Mouse (Mus musculus): ENCODE measurements around the gene Calm2. TPM values are rescaled to one million over a fixed set of nuclear protein-coding genes. Genes with fewer than 3 reads are reported as not detected.

Calm2 gene
- polyA plus RNA-seq, 1 experiment from 2014 or later = 1,603 TPM

GRCm38 (mm10) chr17:87433929-87434328 is 12.8 kb downstream of the Calm2 start:
- Histone ChIP-seq H3K27ac (ENCODE audit: low read depth, low read length) (no peak overlapping the region), H3K4me2 (ENCODE audit: low read depth) (no peak overlapping the region), H3K27me3 (ENCODE audit: control insufficient read depth, insufficient read depth, low read length) (no peaks in the 10 kb centered on the region), H3K9ac (ENCODE audit: low read length) (no peak overlapping the region), H3K9me3 (ENCODE audit: control insufficient read depth, low read length) (no peaks in the 10 kb centered on the region), H3K4me3 (ENCODE audit: low read depth, low read length) (no peak overlapping the region), H3K36me3 (ENCODE audit: control insufficient read depth, insufficient read depth, low read length) (0 out of 2 replicates have a peak, but pooled peaks cover 4% of the 10 kb centered on the region), H3K4me1 (ENCODE audit: control insufficient read depth, insufficient read depth, low read length) (no peaks in the 10 kb centered on the region)
- no peak for DNase-seq (ENCODE audit: low spot score)
- WGBS = 96% methylated on average over 3 of the region's 3 CpGs
- ATAC-seq (ENCODE audit: insufficient read depth, low FRiP score, low TSS enrichment) = no peak

- DNase-seq (ENCODE audit: low spot score) = no peak
- no peak overlapping the region for H3K4me2 ChIP-seq (ENCODE audit: low read depth)
- H3K9ac ChIP-seq (ENCODE audit: low read length) = no peak overlapping the region
- no peaks in the 10 kb centered on the region for H3K27me3 ChIP-seq (ENCODE audit: control insufficient read depth, insufficient read depth, low read length)
- no peak for ATAC-seq (ENCODE audit: insufficient read depth, low FRiP score, low TSS enrichment)
- H3K36me3 ChIP-seq (ENCODE audit: control insufficient read depth, insufficient read depth, low read length) = 0 out of 2 replicates have a peak, but pooled peaks cover 4% of the 10 kb centered on the region
- no peak overlapping the region for H3K27ac ChIP-seq (ENCODE audit: low read depth, low read length)
- H3K4me1 ChIP-seq (ENCODE audit: control insufficient read depth, insufficient read depth, low read length) = no peaks in the 10 kb centered on the region
- 97% methylated on average over 5 of the region's 5 CpGs for WGBS
- no peaks in the 10 kb centered on the region for H3K9me3 ChIP-seq (ENCODE audit: control insufficient read depth, low read length)
- H3K4me3 ChIP-seq (ENCODE audit: low read depth, low read length) = no peak overlapping the region
These were observed 14.0 kb downstream of the Calm2 start for GRCm38 (mm10) chr17:87432743-87433142.

GRCm38 (mm10) chr17:87432314-87432713 is 14.4 kb downstream of the Calm2 start:
- DNase-seq (ENCODE audit: low spot score) (no peak), ATAC-seq (ENCODE audit: insufficient read depth, low FRiP score, low TSS enrichment) (no peak)
- H3K4me1 ChIP-seq (ENCODE audit: control insufficient read depth, insufficient read depth, low read length) = no peaks in the 10 kb centered on the region
- H3K4me2 ChIP-seq (ENCODE audit: low read depth) = no peak overlapping the region
- H3K27me3 ChIP-seq (ENCODE audit: control insufficient read depth, insufficient read depth, low read length) = no peaks in the 10 kb centered on the region
- H3K9ac ChIP-seq (ENCODE audit: low read length) = no peak overlapping the region
- no peaks in the 10 kb centered on the region for H3K9me3 ChIP-seq (ENCODE audit: control insufficient read depth, low read length)
- no peak overlapping the region for H3K27ac ChIP-seq (ENCODE audit: low read depth, low read length)
- H3K4me3 ChIP-seq (ENCODE audit: low read depth, low read length) = no peak overlapping the region
- 0 out of 2 replicates have a peak, but pooled peaks cover 4% of the 10 kb centered on the region for H3K36me3 ChIP-seq (ENCODE audit: control insufficient read depth, insufficient read depth, low read length)

GRCm38 (mm10) chr17:87429431-87429830 is 17.3 kb downstream of the Calm2 start:
- 0 out of 2 replicates have a peak, but pooled peaks cover 4% of the 10 kb centered on the region for H3K36me3 ChIP-seq (ENCODE audit: control insufficient read depth, insufficient read depth, low read length)
- no peak overlapping the region for H3K4me2 ChIP-seq (ENCODE audit: low read depth)
- no peaks in the 10 kb centered on the region for H3K4me1 ChIP-seq (ENCODE audit: control insufficient read depth, insufficient read depth, low read length)
- no peaks in the 10 kb centered on the region for H3K9me3 ChIP-seq (ENCODE audit: control insufficient read depth, low read length)
- WGBS = 86% methylated on average over 3 of the region's 3 CpGs
- H3K9ac ChIP-seq (ENCODE audit: low read length) = no peak overlapping the region
- H3K4me3 ChIP-seq (ENCODE audit: low read depth, low read length) = no peak overlapping the region
- DNase-seq (ENCODE audit: low spot score) = no peak
- H3K27me3 ChIP-seq (ENCODE audit: control insufficient read depth, insufficient read depth, low read length) = no peaks in the 10 kb centered on the region
- H3K27ac ChIP-seq (ENCODE audit: low read depth, low read length) = no peak overlapping the region
- no peak for ATAC-seq (ENCODE audit: insufficient read depth, low FRiP score, low TSS enrichment)

- no peaks in the 10 kb centered on the region for H3K9me3 ChIP-seq (ENCODE audit: control insufficient read depth, low read length)
- no peak within 1 kb of the TSS for H3K4me3 ChIP-seq (ENCODE audit: low read depth, low read length)
- DNase-seq (ENCODE audit: low spot score) (no peak), ATAC-seq (ENCODE audit: insufficient read depth, low FRiP score, low TSS enrichment) (no peak)
- H3K27me3 ChIP-seq (ENCODE audit: control insufficient read depth, insufficient read depth, low read length) = no peaks in the 10 kb centered on the region
- H3K27ac ChIP-seq (ENCODE audit: low read depth, low read length) = no peak within 1 kb of the TSS
- no peaks in the 10 kb centered on the region for H3K4me1 ChIP-seq (ENCODE audit: control insufficient read depth, insufficient read depth, low read length)
- WGBS = 57% methylated on average over 24 of the region's 24 CpGs
- 0 out of 2 replicates have a peak, but pooled peaks cover 2% of the 10 kb centered on the region for H3K36me3 ChIP-seq (ENCODE audit: control insufficient read depth, insufficient read depth, low read length)
- no peak within 1 kb of the TSS for H3K9ac ChIP-seq (ENCODE audit: low read length)
- H3K4me2 ChIP-seq (ENCODE audit: low read depth) = no peak within 1 kb of the TSS
These were observed 19.2 kb downstream of the Calm2 start, which contains the start of gene Stpg4 for GRCm38 (mm10) chr17:87427511-87427910. Gene Stpg4, minus strand, starts transcription at chr17:87427741.

- no peaks in the 10 kb centered on the region for H3K9me3 ChIP-seq (ENCODE audit: control insufficient read depth, low read length)
- ATAC-seq (ENCODE audit: insufficient read depth, low FRiP score, low TSS enrichment) (no peak), DNase-seq (ENCODE audit: low spot score) (no peak)
- H3K36me3 ChIP-seq (ENCODE audit: control insufficient read depth, insufficient read depth, low read length) = no peaks in the 10 kb centered on the region; the same call in 1 of the 2 replicates
- no peak overlapping the region for H3K4me3 ChIP-seq (ENCODE audit: low read depth, low read length)
- no peak overlapping the region for H3K4me2 ChIP-seq (ENCODE audit: low read depth)
- no peak overlapping the region for H3K27ac ChIP-seq (ENCODE audit: low read depth, low read length)
- H3K4me1 ChIP-seq (ENCODE audit: control insufficient read depth, insufficient read depth, low read length) = no peaks in the 10 kb centered on the region
- no peak overlapping the region for H3K9ac ChIP-seq (ENCODE audit: low read length)
- 84% methylated on average over 7 of the region's 7 CpGs for WGBS
- no peaks in the 10 kb centered on the region for H3K27me3 ChIP-seq (ENCODE audit: control insufficient read depth, insufficient read depth, low read length)
These were observed 28.7 kb downstream of the Calm2 start for GRCm38 (mm10) chr17:87418082-87418481.

- Histone ChIP-seq H3K27me3 (ENCODE audit: control insufficient read depth, insufficient read depth, low read length) (no peaks in the 10 kb centered on the region), H3K4me3 (ENCODE audit: low read depth, low read length) (no peak overlapping the region), H3K27ac (ENCODE audit: low read depth, low read length) (no peak overlapping the region), H3K4me1 (ENCODE audit: control insufficient read depth, insufficient read depth, low read length) (no peaks in the 10 kb centered on the region), H3K9ac (ENCODE audit: low read length) (no peak overlapping the region), H3K9me3 (ENCODE audit: control insufficient read depth, low read length) (no peaks in the 10 kb centered on the region), H3K4me2 (ENCODE audit: low read depth) (no peak overlapping the region), H3K36me3 (ENCODE audit: control insufficient read depth, insufficient read depth, low read length) (no peaks in the 10 kb centered on the region)
- no peak for ATAC-seq (ENCODE audit: insufficient read depth, low FRiP score, low TSS enrichment)
- WGBS = 78% methylated on average over 4 of the region's 4 CpGs
- no peak for DNase-seq (ENCODE audit: low spot score)
These were observed 40.1 kb downstream of the Calm2 start for GRCm38 (mm10) chr17:87406646-87407045.

- DNase-seq (ENCODE audit: low spot score) (no peak), ATAC-seq (ENCODE audit: insufficient read depth, low FRiP score, low TSS enrichment) (no peak)
- no peak overlapping the region for H3K4me3 ChIP-seq (ENCODE audit: low read depth, low read length)
- H3K4me2 ChIP-seq (ENCODE audit: low read depth) = no peak overlapping the region
- H3K36me3 ChIP-seq (ENCODE audit: control insufficient read depth, insufficient read depth, low read length) = no peaks in the 10 kb centered on the region
- no peaks in the 10 kb centered on the region for H3K27me3 ChIP-seq (ENCODE audit: control insufficient read depth, insufficient read depth, low read length)
- no peak overlapping the region for H3K9ac ChIP-seq (ENCODE audit: low read length)
- no peaks in the 10 kb centered on the region for H3K9me3 ChIP-seq (ENCODE audit: control insufficient read depth, low read length)
- no peak overlapping the region for H3K27ac ChIP-seq (ENCODE audit: low read depth, low read length)
- H3K4me1 ChIP-seq (ENCODE audit: control insufficient read depth, insufficient read depth, low read length) = no peaks in the 10 kb centered on the region
- WGBS = 65% methylated on average over 11 of the region's 11 CpGs
These were observed 41.2 kb downstream of the Calm2 start for GRCm38 (mm10) chr17:87405576-87405975.

- 81% methylated on average over 4 of the region's 4 CpGs for WGBS
- no peak for ATAC-seq (ENCODE audit: insufficient read depth, low FRiP score, low TSS enrichment)
- no peaks in the 10 kb centered on the region for H3K27me3 ChIP-seq (ENCODE audit: control insufficient read depth, insufficient read depth, low read length)
- H3K4me2 ChIP-seq (ENCODE audit: low read depth) = no peak overlapping the region
- H3K4me1 ChIP-seq (ENCODE audit: control insufficient read depth, insufficient read depth, low read length) = no peaks in the 10 kb centered on the region
- no peak overlapping the region for H3K27ac ChIP-seq (ENCODE audit: low read depth, low read length)
- no peak for DNase-seq (ENCODE audit: low spot score)
- H3K36me3 ChIP-seq (ENCODE audit: control insufficient read depth, insufficient read depth, low read length) = no peaks in the 10 kb centered on the region
- H3K4me3 ChIP-seq (ENCODE audit: low read depth, low read length) = no peak overlapping the region
- no peak overlapping the region for H3K9ac ChIP-seq (ENCODE audit: low read length)
- H3K9me3 ChIP-seq (ENCODE audit: control insufficient read depth, low read length) = no peaks in the 10 kb centered on the region
These were observed 43.3 kb downstream of the Calm2 start for GRCm38 (mm10) chr17:87403462-87403861.

All from neural tube, embryonic 11.5 days (tissue).